Mouse (Mus musculus): ENCODE data around the gene C1s2.
"Not testable (repeated sequence)": the region's sequence is repeated elsewhere in the genome, so short reads cannot be mapped to it uniquely, and the experiment has no call there.

The C1s2 gene

DNA sequence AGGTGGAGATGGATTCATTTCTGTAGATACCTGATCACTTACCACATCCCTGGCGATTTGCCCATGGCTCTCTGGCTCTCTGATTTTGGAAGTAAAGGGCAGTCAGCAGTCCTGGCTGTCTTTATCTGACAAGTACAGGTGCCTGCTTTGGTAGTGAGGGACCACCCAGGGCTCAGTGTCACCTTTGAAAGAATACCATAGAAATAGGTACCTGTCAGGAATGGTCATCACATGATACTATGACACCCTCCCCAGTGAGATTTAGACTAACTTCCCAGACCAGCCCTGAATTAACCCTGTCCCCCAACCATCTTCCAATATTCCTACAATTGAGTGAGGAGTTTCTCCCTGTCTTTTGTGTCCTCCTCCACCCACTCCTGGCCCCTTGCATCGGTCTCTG, at the start of gene C1s2:
Gene C1s2 (minus strand): TSS at position 101 of the 400 bp plus-strand sequence.
- not testable (repeated sequence) for DNase-seq

DNA sequence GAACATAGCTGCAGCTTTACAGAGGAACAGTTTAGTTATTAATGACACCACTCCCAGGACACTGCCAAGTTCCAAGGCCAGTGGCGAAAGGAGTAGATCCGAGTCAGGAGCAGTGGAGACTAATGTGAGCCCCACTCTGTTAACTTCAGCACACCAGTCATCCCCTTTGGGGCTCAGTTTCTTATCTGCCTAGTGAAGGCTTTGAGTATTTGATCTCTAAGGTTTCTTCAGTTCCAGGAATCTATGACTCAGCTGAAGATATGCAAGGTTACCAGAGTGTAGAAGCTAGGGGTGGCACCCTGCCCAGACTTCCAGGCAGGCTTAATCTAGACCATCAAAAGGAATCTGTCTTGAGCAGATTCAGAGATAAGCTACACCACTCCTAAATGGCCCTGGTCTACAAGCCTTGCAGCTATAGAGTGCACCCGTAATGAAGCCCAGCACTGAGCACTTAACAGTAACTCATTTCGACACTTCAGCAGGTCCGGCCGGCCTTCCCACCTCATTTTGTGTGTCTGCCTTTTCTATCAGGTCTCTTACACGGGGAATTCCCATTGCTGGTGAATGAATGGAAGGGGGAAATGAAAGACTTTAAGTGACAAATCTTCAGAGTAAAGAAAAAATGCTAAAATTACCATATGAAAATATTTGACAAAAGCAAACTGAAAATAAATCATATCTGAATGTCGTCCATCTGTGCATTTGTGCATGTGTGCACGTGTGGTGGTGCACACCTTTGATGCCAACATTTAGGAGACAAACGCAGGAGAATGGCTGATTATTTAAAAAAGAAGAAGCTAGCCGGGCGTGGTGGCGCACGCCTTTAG, 47.9 kb upstream of the C1s2 start:
- peak; percentile 80 to 85 for DNase-seq

DNA sequence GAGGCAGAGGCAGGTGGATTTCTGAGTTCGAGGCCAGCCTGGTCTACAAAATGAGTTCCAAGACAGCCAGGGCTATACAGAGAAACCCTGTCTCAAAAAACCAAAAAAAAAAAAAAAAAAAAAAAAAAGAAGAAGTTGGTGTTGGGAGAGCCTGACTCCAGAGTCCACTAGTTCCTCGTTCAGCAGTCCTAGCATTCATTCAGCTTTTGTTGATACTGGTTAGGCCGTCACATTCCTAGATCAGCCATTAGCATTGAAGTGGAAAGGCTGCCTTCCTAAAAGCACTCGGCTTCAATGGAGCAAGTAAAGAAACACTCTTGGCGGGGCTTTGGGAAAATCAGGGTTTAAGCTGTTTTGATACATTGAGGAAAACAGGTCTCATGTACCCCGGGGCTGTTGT, 46.4 kb upstream of the C1s2 start:
- DNase-seq, result peak in 1 of 2 experiments; percentile 59

DNA sequence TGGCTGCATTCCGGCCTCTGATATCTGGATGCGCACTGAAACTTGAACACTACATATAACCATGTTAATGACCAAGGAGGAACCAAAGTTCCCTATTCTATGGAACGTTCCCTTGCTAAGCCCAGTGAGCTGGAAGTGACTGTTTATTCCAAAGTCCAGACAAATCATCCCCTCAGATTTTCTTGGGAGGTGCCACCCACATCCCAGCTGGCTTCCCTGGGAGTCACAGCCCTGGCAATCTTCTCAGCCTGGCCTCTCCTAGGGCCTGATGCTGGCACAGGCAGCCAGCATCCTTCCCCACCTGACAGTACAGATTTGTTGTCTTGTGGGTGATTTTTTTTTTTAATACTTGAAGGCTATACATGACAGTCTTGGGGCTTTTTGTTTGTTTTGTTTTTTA, 43.6 kb upstream of the C1s2 start:
- DNase-seq, result no peak

DNA sequence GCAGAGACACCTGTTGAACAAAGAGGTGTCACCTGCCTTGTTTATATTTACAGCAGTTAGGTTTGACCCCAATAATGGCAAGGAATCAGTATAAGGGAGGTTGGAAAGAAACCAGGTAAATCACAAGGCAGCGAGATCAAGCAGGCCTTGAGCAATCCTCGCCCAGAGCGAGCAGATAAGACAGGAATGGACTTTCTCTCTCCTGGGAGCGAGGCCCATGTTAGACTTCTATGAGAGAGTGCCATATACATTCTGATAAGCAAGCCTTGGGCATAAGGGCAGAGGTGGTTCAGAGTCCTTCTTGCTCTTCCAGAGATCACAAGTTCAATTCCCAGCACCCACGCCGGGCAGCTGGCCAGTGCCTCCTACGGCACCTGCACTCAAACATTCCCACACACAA, 42.9 kb upstream of the C1s2 start:
- DNase-seq, result peak in 1 of 2 experiments; percentile 46

DNA sequence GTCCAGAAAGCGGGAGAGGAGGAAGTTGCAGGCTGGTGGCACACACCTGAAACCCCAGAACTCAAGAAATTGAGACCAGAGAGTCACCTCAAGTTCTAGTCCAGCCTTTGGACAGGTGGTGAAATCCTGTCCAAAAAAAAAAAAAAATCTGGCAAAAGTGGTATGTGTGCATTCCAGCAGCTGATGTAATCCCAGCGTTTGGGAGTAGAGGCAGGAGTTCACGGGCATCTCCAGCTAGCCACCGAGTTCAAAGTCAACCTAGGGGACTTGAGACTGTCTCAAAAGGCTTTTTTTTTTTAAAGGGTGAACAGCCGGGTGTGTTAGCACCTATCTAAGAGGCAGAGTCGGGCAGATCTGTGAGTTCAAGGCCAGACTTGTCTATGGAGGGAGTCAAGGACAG, 40.3 kb upstream of the C1s2 start:
- peak; percentile 39 to 58 for DNase-seq

DNA sequence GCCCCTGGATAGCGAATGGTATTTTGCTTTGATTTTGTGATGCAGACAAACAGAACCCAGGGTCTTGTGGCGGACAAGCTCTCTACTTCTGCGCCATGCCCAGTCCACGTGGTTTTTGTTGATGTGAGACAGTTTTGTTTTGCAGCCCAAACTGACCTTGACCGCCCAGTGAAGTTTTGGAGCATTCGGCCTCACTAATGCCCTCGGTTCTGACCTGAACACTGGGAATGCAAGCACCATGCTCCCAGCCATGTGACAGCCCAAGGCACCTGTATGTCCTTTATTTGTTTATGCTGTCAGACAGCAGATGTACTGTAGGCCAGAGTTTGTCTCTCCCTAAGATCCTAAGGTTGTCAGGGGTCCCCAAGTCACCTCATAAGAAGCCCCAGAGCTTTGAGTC, 38.7 kb upstream of the C1s2 start:
- DNase-seq, result peak; percentile 42 to 53

DNA sequence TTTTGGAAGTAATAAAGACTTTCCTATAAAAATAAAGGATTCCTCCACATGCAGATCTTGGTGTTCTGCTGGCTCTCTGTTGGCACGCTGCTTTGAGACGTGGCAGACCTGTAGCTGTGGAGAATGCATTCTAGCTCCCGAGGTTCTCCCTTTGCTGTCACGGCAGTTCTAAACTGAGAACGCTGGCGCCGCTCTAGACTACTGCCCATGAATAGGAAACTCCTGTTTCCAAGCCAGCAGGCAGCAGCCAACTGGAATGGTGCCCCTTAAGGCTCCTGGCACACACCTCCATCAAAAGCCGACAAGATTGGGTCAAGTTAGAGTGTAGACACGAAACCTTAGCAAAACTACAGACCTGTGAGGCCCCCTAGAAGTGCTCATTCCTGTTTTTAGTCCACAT, 37.7 kb upstream of the C1s2 start:
- peak; percentile 57 to 70 for DNase-seq

DNA sequence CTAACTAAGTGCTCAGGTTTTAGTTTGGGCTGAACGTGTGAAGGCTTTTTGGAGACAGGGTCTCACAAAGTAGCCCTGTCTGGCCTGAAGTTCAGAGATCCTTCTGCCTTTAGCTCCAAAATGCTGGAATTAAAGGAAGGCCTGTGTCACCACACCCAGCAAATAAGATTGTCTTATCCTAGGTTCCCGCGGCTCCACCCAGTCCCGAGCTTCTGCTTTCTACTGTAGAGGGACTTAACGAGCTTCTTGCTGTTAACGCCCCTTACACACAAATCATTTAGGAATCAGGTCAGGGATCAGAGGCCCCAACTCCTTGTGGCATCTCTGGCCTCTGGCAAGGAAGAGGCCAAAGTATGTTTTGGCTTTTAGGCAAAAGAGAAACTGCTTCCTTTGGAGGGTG, 36.2 kb upstream of the C1s2 start:
- no peak for DNase-seq

DNA sequence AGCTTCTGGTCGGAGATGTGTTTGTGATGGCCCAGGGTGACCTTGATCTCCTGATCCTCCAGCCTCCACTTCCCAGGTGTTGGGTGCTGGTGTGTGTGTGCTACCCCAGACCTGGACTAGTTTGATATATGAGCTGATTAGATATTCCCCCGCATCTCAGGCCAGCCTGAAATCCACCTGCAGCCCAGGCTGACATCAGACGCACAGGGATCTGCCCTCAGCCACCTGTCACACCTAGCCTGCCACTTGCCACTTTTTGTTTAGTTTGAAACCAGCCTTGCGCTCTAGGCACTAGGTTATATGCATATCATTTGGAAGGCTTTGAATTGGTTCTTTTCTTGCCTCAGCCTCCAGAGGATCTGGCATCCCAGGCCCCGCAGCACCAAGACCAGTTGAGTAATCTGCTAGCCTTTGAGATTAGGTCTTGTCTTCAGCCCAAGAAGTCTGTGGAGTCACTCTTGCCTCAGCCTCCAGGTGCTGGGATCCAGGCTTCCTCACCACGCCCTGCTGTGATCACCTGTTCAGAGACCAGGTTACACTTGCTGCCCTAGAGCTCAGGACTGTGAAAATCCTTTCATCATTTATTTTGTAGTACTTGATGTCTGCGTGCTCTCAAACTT, 34.5 kb upstream of the C1s2 start:
- DNase-seq, result no peak

DNA sequence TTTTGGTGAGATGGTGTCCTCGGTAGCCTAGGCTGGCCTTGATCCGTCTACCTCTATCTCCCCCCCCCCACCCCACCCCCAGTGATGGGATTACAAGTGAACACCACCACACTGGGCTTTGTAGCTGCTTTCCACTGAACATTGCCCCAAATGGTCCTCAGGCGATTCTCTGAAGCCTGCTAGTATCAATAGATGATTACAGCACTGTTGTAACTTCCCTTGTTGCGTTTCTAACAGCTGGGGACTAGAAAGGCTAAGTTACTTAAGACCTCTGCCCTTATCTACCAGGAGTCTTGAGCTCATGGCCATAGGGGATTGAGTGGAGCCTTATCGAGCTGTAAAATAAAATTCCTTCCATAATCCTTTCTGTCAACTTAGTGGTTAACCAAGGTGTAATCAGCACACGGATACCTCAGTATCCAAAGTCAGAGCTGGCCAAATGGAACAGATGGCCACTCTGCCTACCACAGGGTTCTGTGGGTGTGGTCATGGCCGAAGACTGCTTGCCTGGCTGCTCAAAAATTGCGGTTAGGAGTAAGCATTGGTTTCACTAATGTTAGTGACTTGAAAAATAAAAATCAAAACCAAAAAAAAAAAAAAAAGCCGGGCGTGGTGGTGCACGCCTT, 33.5 kb upstream of the C1s2 start:
- DNase-seq, result no peak

DNA sequence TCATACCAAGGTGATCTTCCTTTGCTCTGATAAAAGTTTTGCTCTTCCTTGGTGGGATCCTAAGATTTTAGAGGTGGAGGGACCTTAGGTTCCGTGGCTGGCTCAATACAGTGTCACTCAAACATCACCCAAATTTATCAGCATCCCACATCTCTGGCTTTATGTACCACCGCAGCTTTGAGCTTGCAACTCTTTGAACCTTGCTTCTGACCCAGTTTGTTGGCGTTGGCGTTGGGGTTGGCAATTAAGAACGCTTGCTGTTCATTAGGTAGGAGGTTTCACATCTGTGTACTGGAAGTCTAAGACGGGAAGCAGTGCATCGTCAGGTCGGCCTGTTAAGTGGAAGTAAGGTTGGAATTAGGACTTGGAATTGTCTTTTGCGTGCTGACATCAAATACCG, 29.1 kb upstream of the C1s2 start:
- DNase-seq, result no peak

DNA sequence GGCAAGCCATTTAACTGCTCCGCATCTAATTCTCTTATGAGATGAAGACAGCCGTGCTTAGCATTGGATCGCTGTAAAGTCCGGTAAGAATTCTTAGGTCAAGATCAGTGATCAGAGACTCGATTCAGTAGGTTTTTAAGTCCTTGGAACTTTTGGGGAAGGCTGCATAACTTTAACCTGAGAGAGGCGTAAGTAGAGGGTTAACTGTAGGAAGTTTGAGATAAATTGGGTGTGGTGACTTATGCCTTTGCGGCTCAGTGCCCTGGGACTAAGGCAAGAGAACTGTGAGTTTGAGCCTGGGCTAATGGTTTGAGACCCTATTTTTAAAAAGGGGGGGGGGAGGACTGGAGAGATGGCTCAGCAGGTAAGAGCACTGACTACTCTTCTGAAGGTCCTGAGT, 28.4 kb upstream of the C1s2 start:
- no peak for DNase-seq

DNA sequence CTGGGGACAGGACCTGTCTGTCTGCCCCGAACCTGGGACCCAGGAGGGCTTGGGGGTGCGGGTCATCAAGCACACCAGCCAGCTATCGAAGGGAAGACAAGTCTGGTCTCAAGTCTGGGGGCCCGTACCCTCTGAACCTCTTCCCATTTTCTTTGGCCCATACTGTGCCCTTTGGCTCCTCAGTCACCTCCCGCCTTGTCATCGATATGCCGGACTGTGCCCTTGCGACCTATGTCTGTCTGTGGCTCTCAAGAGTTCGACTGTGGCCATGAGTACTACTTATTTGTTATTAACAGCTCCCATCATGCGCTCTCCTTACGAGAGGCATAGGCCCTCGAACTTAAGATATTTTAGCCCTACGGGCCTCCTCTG, 27.5 kb upstream of the C1s2 start:
- peak in 1 of 2 experiments; percentile 32 for DNase-seq

DNA sequence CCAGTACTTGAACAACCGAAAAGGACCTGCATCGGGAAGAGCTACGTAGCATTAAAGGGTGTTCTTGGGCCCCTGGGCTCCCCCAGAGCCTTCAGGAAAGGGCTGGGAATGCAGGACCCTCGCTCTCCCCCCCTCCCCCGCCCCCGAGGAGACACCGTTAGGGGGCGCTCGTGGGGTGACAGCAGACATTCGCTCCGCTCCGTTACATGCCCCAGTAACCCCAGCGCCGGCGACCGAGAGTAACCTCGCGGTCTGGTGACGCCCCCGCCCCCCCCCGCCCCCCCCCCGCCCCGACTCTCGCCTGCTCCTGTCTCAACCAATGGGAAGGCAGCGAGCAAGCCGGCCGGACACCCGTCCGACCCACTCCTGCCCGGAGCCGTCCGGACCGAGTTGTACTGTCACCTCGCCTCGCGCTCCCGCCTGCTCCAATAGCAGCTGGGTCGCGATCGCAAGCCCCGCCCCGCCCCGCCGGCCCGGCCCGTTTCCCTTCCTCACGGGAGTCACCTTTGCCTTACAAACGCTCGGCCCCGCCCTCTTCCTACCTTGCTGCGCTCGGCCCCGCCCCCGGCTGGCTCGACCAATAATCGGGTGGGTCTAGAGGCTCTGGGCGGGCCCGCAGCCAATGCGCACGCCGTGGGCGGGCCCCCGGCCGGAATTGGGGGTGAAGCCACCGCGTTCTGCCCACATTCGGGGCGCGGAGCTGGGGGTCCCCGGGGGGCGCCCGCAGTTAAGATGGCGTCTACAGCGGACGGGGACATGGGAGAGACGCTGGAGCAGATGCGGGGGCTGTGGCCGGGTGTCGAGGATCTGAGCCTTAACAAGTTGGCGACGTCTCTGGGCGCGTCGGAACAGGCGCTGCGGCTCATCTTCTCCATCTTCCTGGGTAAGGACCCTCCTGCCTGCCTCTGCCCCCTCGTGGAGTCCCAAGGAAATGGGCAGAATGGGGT, 26.9 kb upstream of the C1s2 start, which contains the start of gene Lpcat3:
Gene Lpcat3 (plus strand): TSS at position 551 of the 947 bp plus-strand sequence.
- peak; percentile 100 for DNase-seq

DNA sequence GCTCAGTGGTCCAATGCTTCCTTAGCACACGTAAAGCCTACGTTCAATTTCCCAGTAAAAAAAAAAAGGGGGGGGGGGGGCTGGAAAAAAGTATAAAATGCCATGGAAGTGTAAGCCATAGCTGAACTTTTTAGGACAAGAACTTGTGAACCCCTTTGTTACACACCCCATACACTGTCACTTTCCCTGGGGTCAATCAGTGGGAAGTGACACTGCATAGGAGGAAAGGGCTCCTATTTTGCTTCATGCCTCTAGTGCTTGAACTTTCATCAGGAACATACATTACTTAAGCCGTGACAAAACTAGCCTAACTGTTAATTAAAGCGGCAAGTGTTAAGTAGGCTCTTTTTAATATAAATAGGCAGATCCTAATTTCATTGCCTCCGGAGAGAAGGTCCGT, 26.1 kb upstream of the C1s2 start:
- no peak for DNase-seq

DNA sequence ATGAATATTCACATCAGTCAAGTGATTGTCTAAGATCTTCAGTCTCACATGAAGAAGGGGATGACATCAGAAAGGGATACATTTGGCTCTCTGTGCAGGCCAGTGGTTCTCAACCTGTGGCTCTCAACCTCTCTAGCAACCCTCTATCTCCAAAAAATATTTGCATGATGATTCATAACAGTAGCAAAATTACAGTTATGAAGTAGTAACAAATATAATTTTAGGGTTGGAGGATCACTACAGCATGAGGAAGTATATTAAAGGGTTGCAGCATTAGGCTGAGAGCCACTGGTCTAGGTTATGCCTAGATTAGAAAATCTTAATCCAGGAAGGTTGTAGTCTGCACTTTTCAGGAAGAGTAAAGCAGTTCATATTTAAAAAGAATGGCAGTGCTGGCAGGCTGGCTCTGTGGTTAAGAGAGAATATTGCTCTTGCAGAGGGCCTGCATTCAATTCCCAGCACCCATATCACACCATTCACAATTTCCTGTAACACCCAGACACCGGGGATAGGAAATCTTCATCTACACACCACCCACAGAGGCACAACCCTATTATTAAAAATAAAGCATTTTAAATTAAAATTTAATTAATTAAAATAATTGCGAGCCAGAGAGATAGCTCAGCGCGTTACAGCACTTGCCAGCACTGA, 25.4 kb upstream of the C1s2 start:
- no peak for DNase-seq

DNA sequence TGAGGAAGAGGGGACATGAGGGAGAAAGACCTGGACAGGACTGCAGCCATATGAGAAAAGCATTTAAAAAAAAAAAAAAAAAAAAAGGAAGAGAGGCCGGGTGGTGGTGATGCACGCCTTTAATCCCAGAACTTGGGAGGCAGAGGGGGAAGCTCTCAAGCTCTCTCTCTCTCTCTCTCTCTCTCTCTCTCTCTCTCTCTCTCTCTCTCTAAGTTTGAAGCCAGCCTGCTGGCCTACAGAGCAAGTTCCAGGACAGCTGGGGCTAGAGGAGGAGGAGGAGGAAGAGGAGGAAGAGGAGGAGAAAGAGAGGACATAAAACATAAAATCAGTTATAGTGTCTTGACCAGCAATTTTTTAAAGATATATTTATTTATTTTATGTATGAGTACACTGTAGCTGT, 22.2 kb upstream of the C1s2 start:
- DNase-seq, result no peak

DNA sequence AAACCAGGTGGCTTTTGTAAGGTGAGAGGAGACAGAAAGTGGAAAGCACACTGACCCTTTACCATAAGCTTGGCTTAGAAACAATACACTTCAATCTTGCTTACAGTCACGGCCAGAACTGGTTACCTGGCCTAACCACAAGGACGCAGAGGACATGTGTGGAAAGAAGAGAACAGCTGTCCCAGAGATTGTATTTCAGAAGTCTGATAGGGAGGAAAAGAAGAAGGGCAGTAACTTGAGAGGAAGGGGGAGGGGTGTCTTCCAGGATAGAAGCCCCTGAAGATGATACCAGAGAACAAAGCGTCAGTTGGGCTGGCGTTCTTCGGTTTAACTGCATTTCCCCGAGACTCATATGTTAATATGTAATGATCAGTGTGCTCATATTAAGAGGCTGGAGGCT, 20.0 kb upstream of the C1s2 start:
- DNase-seq, result no peak

DNA sequence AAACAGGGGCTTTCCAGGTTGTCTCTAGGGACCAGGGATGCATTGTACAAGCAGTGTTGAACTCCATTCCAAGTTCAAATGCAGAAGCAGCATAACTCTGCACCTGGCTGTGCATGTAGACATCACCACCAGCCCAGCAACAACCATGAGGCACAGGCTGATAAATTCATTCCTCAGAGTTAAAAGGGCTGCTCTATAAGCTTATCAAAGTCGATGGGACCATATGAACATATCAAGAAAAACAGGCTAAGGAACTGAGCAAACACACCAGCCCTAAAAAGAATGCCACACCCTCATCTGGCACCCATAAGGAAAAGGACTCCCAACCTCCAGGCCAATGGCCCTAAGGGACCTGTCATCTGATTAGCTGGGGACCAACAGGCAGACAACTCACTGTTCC, 10.5 kb upstream of the C1s2 start:
- no peak for DNase-seq

DNA sequence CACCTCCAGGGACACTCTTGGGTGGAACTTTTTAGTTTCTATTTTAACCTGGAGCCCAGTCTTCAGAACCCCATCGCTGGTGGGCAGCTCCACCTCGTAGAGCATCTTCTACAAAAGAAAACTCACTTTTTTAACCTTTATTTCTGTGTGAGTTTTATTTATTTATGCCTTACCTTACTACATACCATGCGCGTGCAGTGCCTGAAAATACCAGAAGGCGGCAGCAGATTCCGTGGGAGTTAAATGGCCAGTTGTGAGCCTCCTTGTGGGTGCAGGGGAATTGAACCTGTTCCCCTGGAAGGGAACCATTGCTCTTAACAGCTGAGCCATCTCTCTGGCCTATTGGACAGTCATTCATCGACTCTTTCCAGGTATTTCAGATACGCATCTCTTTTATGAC, 5.1 kb upstream of the C1s2 start:
- peak; percentile 73 to 91 for DNase-seq

DNA sequence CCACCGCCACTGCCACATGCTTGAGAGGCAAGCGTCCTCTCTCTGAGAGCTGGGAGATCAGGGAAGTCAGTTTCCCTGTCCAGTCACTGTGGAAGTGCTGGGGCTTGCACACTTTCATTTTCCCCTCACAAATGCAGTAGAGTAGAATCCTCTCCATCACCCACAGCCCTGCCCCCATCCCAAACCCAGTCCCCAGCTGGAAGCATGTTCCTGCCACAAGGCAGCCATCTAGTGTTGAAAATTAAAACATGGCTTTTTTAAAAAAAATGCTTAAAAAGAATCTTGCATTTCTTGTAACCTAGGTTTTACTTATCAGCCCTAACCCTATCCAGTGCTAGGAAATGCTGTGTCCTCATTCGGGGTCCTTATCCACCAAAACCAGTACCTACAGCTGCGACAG, 4.2 kb upstream of the C1s2 start:
- peak in 1 of 2 experiments; percentile 10 for DNase-seq
